Mouse (Mus musculus): ENCODE data around the gene Ctso.

The Ctso gene

DNA sequence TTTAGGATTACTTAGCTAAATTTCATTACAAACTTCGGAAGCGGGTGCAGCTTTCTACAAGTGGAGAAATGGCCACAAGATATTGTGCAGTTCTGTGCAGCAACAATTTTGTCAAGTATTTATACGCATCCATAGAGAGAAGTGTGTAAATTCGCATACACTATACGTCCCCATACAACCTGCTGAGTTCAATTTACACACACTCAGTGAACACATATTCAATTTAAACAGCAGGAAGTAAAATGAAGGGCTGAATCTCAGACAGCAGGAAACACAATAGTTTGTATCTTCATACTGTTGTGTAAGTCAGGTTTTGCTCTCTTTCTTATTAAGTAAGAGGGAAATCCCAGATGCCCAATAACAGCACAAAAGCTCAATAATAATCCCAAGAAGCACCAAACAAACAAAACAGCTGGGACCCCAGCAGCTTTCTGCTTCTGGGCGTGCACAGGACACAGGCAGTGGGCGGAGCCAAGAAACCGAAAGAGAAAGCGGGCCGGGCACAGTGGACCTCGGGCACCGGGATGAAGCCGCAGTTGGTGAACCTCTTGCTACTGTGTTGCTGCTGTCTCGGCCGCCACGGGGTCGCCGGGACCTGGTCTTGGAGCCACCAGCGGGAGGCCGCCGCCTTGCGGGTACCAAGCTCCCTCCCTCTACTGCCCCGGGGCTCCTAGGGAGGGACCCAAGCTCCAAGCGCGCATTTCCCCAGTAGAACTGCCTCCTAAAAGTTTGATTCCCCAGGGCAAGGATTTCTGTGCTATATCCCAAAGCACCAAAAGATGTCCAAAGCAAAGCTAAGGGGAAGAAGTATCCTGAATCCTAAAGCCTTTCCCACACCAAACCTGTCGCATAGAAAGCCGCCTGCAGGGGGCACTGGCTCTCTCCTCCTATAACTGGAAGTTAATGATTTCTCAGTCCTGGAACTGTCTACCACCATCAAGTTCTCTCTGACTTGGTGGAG is at the start of gene Ctso:
Gene Ctso (plus strand): TSS at position 461 of the 961 bp plus-strand sequence.
- peak; percentile 99 for DNase-seq

DNA sequence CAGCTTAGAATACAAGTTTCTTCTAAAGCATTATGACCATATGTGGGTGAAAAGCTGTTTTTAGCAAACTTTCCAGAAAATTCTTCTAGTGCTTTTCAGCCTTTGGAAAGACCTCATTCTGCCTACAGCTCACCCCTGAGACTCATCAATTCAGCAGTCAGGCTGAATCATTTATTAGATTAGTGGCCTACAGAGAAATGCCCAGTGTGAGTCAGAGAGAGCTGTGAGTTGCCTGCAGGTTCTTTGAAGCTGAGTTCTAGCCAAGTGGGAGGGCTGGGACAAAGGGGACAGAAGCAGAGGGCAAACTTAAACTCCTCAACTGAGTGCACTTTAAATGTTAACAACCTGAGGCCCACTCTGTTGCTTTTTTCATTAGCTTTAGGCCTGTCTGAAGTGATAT is 48.5 kb upstream of the Ctso start:
- DNase-seq = no peak

DNA sequence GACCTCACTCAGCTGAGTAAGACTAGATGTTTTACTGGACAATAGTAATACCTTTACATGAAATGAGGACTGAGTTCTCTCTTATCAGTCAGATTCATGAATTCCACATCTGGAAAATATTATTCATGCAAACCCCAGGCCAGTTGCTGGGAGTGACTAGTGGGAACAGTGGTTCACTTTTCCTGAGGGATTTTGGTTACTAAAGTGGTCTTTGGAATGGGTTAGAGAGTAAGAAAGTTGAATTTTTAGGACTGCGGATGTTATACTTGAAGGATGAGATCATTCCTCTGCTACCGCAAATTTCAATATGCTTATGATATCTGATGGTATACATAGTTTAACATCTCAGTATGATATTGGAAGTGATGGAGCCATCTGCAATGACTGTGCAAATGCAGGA is 46.8 kb upstream of the Ctso start:
- no peak for DNase-seq

DNA sequence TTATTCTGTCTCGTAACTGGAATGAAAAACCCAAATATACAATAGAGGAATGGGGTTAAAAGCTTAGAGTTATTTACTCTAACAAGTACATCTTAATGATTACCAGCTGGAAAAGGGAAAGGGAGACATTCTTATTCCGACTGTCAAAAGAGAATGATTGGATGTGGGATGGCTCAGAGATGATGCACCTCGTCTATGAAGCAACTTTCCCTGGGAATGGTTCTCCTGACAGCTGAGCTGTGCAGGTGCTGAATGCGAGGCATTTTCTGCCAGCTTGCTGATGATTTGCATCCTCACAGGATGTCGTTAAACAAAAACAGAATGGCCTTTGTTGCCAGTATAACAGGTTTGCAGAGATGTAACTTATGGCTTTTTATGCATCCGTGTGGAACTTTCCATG is 43.3 kb upstream of the Ctso start:
- no peak for DNase-seq

DNA sequence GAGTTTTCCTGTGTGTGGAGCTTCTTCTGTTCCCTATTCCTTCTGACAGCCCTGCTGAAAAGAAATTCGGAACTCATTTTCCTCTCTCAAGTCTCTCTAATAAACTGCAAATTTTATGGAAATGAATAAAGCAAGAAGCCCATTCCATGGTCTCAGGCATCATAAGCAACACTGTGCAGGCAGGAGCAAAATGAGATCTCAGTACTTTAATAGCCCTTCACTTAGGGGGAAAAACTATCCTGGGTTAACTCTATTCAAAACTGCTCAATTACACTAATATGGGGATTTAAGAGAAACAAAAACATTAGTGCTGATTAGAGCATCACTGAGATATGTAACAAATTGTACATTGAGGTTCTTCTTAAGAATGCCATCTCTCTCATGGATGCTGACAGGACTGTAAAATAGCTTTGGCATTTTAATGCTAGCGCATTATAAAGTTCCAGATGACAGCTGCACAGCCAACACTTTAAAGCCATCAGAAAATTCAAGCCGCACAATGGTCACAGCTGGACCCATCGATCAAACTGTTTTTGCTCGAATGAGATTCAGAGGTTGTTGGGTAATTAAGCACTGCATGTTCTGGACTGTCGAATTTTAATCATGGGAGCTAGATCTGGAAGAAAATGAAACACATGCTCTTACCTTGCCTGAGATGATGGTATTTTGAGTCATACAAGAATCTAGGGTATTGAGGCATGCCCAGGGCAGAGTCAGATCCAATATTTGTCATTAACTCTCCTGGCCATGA is 21.9 kb upstream of the Ctso start:
- DNase-seq = no peak

DNA sequence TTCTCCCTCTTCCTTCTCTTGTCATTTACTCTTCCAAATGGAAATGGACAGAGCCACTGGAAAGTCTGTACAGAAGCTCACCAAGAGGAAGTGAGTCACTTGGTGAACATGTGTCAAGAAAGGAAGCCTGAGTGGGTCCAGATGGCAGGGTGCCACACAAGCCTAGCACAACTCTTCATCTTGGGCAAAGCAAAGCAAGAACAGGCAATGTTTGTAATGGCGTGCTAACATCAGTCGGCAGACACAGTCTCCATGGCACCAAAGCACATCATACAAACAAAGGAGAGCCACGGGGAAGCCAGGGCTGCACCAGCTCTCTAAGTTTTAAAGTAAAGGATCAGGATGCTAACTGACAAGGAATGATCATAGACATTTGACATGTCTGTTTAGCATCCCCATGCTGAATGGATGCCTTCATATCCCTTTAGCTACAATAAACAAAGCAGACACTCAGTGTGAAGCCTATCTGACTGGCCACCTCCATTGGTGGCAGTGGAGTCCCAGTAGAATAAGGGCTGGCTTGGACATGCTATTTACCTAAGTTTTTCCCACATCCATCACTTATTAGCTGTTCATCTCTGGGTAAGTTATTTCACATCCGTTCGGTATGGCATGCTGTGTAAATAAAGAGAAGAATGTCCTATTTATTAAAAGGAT is 16.2 kb upstream of the Ctso start:
- peak; percentile 94 for DNase-seq

DNA sequence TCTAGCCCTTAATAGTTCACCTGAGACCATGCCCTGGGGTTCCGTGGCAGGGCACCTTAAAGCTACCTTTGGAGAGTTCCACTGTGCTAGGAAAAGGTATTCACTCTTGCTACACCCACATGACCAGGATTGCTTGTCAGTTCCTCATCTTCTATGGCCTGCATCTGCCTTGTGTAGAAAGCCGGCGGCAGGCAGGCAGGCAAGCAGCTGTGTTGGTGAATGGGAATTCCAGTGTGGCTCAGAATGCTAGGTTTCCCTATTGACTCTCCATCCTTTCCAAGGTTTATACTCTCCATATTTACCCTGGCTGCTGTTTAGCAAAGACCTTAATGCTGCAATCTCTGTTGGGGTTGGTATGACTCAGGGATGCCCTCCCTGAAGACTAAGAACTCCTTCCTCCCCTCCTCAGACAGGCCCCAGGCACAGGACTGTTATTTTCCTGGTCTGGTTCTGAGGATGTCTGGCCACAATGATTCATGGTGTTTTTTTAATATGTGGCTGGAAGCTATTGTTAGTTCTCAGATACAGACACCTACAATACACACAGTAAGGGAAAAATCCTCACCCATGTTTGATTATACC is 15.0 kb upstream of the Ctso start:
- DNase-seq = peak; percentile 85

DNA sequence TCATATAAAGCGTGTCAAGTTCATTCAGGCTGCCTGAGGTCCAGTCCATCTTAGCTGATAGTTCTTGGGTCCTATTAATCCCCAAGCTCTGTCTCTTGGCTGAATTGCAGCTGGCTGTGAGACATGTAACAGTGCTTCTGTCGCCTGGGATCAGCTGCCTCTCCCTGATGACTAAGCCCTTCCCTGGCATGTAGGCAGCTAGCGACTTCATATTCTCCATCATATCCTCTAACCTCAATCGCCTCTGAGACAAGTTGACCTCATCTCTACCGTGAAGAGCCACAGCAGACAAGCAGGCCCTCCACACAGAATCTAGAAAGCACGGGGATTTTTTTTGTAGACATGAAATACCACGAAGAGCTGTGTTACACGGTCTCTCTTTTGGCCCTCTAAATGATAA is 14.2 kb upstream of the Ctso start:
- DNase-seq = peak; percentile 94

DNA sequence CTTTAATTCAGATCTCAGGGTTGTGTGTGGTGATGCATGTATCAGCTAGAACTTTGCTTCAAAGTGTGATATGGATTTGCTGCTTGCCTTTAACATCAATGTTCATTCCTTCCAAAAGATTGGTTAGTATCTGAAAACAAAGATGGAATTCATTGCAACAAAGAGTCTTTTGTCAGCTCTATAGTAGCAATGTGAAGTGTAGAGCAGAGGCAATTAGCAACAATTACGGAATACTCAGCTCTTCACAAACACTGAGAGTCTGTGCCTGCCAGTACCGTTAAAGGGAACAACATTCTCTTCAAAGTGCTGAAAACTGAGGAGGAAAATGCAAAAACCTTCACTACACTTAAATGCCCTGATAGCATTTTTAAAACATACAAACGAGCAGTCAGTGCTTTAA is 12.7 kb upstream of the Ctso start:
- no peak for DNase-seq

DNA sequence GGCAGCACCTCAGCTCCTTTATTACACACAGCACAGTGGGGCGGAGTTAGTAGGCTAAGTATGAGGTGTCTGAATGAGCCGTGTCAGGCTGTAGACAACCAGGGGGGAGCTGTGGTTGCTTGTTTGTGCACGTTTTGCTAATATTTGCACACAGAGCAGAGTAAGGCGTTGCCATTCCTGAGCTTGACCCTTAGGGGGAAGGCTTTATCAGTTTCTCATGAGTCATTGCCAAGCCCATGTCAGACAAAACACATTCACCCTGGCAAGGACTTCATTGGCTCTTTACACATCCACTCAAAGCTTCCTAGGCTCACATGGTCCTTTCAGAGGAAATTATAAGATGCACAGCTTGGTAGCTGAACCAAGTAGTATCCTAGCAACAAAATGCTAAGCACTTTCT is 9.5 kb upstream of the Ctso start:
- peak; percentile 88 for DNase-seq

DNA sequence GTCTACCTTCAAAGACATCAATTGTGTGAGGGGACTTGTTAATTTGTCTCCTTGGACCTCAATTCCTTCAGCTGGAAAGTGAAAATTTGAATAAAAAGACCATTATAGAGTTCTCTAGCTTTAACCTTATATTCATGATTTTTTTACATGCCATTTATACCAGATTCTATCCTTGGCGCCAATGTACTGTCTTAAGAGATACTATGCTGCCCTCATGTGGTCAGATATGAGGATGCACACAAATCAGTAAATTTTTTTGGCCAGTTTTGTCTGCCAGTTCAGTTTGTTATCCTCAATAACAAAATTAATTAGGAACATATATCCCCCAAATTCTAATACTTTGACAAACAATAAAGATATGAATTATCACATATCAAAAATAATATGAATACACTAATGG is 7.5 kb upstream of the Ctso start:
- DNase-seq = no peak

DNA sequence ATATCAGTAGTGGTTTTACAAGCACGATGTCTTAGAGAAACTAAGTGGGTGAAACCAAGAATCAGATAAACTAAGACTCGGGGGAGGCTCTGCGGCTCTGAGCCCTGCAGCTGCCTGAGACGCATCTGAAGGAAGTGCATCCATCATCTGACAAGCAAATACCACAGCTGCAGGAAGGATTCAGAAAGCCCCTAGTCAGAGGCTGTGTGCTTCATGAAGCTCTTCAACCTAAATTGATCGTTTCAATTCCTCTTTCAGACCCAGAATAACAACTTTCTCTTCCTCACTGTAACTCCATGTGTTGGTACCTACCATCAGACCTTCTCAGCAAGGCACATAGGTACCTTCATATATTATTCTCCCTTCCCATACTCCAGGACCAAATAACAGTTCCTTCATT is 6.5 kb upstream of the Ctso start:
- peak; percentile 87 for DNase-seq

DNA sequence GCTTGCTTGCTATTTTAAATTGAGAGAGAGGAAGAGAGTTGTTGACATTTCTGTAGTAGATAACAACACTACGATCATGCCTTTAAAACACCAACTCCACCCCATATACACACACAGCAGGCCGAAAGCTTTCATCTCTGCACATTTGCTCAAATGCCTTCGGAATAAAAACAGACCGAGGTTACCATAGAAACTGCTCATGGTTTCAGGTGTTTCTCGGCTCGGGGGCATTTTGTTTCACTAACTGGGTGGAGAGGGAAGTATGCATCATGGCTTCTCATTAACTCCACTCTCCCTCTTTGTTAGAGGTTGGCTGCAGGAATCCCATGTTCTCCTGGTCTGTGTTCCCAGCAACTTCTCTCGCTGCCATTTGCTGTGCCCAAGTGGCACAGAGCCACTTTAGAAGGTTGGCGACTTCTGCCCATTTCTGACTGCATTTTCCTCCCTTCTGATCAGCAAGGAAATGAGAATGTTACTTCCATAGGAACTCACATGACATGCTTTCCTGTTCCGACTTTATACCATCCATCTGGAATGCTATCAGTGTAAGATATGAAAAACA is 5.6 kb upstream of the Ctso start:
- DNase-seq = no peak

DNA sequence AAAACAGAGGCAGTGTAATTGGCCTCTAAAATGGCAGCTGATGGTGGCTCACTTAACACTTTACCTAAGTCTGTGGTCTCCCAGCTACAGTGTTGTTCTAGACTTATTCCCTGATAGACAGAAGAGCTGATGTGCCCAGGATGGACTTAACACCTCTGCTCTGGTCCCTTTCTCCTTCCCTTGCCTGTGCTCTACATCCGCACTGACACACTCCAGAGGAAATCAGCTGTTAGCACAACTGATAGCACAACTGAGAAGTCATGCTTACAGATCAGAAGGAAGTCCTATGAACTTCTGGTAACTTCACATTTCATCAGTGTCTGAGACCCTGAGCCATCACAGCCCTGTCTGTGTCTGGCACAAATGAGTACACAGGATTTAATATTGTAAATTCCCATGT is 3.3 kb upstream of the Ctso start:
- DNase-seq = no peak

DNA sequence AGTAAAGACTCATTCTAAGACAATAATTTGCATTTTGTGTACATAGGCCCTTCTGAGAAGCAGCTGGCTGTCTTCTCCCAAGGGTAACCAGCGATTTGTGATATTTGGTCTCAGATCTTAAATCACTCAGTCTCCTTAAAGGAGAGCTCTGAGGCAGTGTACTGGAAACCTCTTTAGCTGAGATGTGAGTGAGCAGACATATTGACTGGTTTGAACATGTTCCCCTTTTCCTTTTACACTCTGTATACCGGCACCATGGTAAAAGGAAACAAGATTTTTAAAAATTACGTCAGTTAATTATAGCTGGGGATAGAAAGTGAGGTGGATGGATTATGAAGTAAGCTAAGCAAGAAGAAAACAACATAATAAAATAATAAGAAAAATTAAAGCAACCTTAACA is 706 bp upstream of the Ctso start:
- DNase-seq = no peak

DNA sequence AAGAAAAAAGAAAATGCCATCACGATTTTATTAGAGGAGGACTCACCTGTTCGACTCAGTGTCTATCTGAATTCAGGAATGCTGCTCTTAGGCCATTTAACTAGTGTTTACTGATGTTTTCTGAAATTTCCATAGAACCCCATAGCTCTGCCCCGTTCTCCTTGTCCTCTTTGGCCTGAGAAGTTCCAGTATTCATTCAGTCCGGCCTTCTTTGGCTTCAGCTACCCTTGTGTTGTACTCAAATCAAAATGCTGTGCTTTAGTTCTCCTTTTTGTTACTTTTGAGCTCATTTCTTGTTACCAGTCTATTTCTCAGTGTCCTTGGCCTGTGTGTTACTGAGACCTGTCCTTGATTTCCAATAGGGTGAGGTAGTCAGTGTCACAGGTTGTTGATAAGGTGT is 947 bp downstream of the Ctso start:
- no peak for DNase-seq

DNA sequence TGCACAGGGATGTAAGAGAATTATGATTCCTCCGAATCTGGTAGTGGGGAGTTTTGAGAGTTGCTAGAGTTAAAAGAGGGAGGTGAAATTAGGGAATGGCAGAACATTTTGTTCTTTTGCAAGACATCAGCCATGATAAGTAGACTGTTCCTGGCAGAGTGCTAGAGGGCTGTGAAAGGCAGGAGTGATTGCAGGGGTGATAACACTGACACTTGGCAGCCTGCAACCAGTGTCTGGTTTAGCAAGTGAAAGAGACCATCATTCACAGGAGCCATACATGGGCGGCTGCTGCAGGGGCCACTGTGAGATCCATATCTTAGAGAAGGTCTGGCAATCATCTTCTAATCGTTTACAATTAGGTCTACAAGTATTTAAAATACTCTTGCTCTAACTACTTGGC is 6.5 kb downstream of the Ctso start:
- peak; percentile 92 for DNase-seq

DNA sequence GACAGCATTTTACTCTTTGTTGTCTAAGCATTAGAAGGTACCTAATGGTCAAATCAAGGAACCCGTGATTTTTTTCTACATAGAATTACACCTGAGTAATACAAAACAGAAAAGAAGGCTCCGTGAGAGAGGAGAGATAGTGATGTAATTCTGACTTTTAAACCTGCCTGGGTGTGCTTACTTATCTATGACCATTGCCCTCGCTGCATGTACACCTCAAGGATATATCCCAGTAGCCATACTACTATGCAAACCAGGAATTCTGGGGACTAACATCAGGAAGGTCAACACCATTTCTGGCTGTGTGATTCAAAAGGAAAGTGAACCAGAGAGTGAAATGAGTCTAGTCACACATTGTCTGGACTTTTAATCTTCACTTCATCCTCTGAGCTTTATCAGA is 9.9 kb downstream of the Ctso start:
- peak; percentile 58 for DNase-seq

DNA sequence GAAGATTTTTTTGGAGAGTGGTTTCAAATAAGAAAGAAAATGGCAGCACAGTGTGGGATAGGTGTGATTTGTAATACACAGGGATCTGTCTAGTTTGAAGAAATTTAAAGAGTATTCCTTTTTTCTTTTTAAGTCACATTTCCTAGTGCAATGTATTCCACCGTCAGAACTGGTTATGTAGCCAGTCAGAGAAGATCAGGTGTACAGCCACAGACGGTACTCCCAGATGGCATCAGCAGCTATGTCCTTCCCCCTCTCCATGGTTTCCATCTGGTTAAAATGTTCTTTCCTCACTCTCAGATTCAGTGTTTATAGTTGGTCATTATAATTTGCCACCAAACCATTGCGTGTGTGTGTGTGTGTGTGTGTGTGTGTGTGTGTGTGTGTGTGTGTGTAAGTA is 10.7 kb downstream of the Ctso start:
- DNase-seq = peak; percentile 59

DNA sequence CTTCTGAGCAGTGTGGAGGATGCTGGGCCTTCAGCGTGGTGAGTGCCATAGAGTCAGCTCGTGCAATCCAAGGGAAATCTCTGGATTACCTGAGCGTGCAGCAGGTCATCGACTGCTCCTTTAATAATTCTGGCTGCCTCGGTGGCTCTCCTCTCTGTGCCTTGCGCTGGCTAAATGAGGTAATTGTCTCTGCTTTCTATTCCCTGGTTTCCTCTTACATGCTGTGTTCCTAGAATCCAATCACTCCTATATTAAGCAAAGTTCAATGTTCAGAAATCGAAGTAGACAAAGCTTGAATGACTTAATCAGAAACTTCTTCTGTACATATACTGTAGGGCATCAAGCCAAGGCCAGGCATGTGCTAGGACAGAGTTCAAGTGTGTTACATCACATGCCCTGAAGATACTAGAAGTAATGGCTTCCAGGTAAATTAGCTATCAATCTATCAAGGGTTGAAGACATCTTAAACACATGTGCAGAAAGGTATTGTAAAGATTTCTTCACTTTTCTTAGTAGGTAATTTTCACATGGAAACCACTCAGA is 12.5 kb downstream of the Ctso start:
- no peak for DNase-seq

DNA sequence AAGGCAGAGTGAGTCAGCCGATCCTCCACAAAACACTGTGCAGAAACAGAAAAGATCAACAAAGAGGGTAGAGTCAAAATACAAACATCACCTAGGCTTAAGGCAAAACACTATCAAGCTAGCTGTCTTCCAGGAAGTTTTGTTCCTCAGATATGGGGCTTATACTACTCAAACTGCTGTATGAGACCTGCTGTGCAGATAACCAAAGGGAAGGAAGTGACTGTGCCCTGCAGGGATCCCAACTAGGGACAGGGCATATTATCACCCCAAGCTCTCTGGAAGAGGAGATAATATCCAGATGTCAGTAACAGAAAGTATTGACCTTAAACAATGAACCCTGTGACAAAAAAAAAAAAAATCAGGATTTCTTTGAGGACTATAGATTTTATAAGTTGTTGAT is 16.6 kb downstream of the Ctso start:
- no peak for DNase-seq

DNA sequence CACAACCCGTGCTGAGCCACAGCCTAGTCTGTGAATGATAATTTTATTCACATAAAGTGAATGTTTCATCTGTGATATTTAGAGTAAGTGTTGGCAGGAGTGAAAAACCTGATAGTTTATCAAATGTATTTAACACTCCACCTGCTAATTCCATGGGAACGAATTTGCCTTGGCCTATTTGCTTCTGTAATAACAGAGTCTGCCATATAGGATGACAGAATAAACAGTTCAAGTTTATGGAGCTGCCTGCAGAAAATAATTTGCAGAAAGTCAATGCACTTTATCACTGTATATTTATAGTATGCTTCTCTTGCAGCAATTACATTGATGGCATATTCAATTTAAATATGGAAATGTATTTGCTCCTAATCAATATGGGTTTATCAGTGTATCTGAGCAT is 19.4 kb downstream of the Ctso start:
- no peak for DNase-seq

DNA sequence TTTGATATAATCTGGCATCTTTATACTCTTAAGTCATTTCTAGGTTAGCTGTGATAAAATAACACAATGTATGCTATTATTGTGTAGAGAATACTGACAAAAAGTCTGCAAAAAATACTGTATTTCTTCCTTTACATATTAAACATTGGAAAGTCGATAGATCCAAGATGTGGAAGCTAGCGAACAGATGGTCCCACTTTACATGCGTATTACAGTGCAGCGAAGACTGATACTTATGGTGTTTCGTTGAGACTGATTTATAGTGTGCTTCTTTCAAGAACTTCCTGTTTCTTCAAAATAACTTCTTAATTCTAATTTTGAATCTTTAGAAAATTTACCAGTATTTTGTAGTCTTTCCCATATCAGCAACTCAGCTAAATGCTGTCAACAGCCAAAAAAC is 25.1 kb downstream of the Ctso start:
- no peak for DNase-seq

All from heart, adult 11 months (tissue).